Mouse (Mus musculus) thymus, adult 2 months (tissue): ENCODE results near the gene Steap3.

Experiments
- CTCF ChIP-seq: fragments of 200-500 bp; IDR thresholded peaks from 2 replicates; pipeline ENCODE4 v1.5.1; 2012; ENCODE audit warnings: mild to moderate bottlenecking, control low read depth, low read length, moderate library complexity, borderline replicate concordance; ENCODE audit not compliant: control insufficient read depth, poor library complexity, insufficient read depth; ENCODE audit errors: extremely low read depth
- POLR2A ChIP-seq: fragments of 200-500 bp; IDR thresholded peaks from 2 replicates; pipeline ENCODE4 v1.6.1; 2012; ENCODE audit warnings: mild to moderate bottlenecking, low read length, control low read depth, moderate library complexity; ENCODE audit not compliant: control insufficient read depth, poor library complexity, insufficient read depth; ENCODE audit errors: extremely low read depth

DNA sequence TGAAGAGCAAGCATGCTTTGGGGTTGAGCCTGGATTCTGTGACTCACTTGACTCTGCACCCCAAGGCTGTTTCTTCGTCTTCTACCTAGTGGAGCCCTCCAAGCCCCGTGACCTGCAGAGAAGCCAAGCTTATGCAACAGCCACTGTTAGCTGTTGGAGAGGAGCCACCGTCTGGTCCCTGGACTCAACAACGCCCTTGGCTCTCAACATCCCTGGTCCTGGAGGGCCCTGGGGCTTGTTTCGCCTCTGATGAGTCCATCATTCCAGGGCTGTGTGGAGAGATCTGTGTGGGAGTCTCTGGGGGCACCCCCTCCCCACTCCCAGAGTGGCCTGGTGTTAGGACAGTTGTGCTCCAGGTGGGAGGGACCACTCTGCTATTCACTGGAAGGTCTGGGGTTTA, 24.3 kb downstream of the Steap3 start:
- TF ChIP-seq POLR2A, result no peak
- no peak for TF ChIP-seq CTCF
